Mouse (Mus musculus) heart, embryonic 16.5 days (tissue): Measurements from ENCODE around the gene Hmgb4. TPM values are rescaled to one million over a fixed set of nuclear protein-coding genes. Genes with fewer than 3 reads are reported as not detected.

Experiments
- ATAC-seq: fragments of 200-750 bp; cut with Nextera tagmentation; replicated peaks from 2 replicates; pipeline ENCODE4 v1.8.0; 2017; ENCODE audit warnings: moderate number of reproducible peaks; ENCODE audit not compliant: insufficient read depth, low FRiP score; ENCODE audit errors: extremely low read depth
- H3K27ac ChIP-seq: fragments of 300-500 bp; sonication (generic); 2 replicates; pipeline ENCODE4 v1.5.1; 2014; ENCODE audit warnings: mild to moderate bottlenecking, low read length, control low read depth, moderate library complexity
- H3K27me3 ChIP-seq: fragments of 300-500 bp; sonication (generic); 2 replicates; pipeline ENCODE4 v1.6.1; 2014; ENCODE audit warnings: low read length, mixed read lengths; ENCODE audit not compliant: control insufficient read depth, insufficient read depth
- H3K36me3 ChIP-seq: fragments of 300-500 bp; sonication (generic); 2 replicates; pipeline ENCODE4 v1.6.1; 2014; ENCODE audit not compliant: control insufficient read depth, insufficient read depth
- H3K4me1 ChIP-seq: fragments of 300-500 bp; sonication (generic); 2 replicates; pipeline ENCODE4 v1.6.1; 2014; ENCODE audit warnings: low read length, mixed read lengths; ENCODE audit not compliant: control insufficient read depth, insufficient read depth
- H3K4me2 ChIP-seq: fragments of 300-500 bp; sonication (generic); 2 replicates; pipeline ENCODE4 v1.6.1; 2014; ENCODE audit warnings: low read depth, mild to moderate bottlenecking, control low read depth, low read length
- H3K4me3 ChIP-seq: fragments of 300-500 bp; sonication (generic); 2 replicates; pipeline ENCODE4 v1.5.1; 2014; ENCODE audit warnings: mild to moderate bottlenecking, control low read depth, low read length
- H3K9ac ChIP-seq: fragments of 300-500 bp; sonication (generic); 2 replicates; pipeline ENCODE4 v1.6.1; 2014; ENCODE audit warnings: low read length, control low read depth
- H3K9me3 ChIP-seq: fragments of 300-500 bp; sonication (generic); replicated peaks from 2 replicates; pipeline ENCODE4 v1.6.1; 2016; ENCODE audit warnings: low read length; ENCODE audit not compliant: control insufficient read depth
- WGBS: fragments of 180-500 bp; shearing (Covaris S2); extraction: QIAGEN DNeasy Blood & Tissue Kit; methylation state at CpG from one replicate; pipeline ENCODE4 v1.1.7; 2014; 5-methylcytosine and 5-hydroxymethylcytosine counted together
- polyA plus RNA-seq: library from polyadenylated mRNA; unstranded; fragments of >200 nt; fragmentation: Nextera tagmentation; extraction: Ambion mirVana; gene quantifications from 2 replicates; pipeline ENCODE4 v1.2.1, GENCODE M21; 2015

Hmgb4 gene
- polyA plus RNA-seq: not detected in 2 replicates

DNA sequence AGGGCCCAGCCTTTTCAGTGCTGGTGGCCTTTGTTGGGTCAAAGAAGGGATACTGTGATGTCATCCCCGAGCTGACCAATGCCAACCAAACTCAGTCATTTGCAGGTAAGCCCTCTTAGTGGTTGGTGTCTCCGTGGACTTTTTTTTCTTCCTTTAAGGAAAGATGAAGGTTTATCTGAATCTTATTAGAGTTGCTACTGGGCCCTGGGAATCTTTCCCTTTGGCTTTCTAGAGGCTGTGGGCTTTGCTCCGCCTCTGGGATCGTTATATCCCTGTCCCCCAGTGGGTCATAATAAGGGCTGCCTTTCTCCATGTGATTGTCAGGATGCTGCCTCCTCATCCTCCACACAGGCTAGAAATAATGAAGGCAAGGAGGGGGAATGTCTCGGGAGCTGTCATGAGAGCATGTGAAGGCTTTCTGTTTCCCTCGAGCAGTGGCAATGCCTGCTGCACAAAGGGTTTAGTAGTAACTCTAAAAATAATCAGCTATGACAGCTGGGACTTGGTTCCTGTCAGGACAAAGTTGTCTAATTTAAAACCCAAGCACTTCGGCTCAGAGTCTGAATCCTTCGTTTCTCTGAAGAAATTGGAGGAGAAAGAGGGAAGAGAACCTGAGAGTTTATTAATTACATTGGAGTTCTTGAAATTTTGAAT, at the start of gene Hmgb4:
Gene Hmgb4, minus strand, starts transcription at position 51 of the 654 bp plus-strand sequence.
- Histone ChIP-seq H3K27ac (no peak within 1 kb of the TSS), H3K4me3 (no peak within 1 kb of the TSS), H3K4me1 (no peaks in the 10 kb centered on the region), H3K36me3 (no peaks in the 10 kb centered on the region), H3K9me3 (0 out of 2 replicates have a peak, but pooled peaks cover 2% of the 10 kb centered on the region), H3K27me3 (no peaks in the 10 kb centered on the region), H3K4me2 (no peak within 1 kb of the TSS), H3K9ac (no peak within 1 kb of the TSS)
- ATAC-seq: no peak
- WGBS: 64% methylated on average over 8 of the region's 8 CpGs

DNA sequence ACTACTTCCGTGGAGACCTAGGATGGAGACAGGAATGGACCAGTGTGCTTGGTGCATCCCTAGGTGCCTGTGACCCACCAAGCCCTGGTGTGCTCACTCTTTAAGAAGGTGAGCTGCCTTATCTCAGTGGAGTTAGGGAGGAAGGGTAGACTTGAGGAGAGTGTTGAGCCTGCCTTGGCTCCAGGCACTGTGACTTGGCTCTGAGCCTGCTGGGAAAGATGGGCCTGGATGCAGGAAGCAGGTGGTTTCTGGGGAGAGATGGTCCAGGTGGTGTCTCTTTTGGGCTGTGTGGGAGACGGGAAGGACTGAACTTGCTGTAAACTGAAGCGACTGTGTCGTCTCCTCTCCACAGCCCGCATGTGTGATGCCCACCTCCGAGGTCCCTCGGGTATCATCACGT, 45.3 kb upstream of the Hmgb4 start:
- no peak for ATAC-seq
- Histone ChIP-seq H3K27me3 (no peaks in the 10 kb centered on the region), H3K4me1 (no peaks in the 10 kb centered on the region), H3K9me3 (no peaks in the 10 kb centered on the region), H3K4me2 (no peak overlapping the region), H3K36me3 (no peaks in the 10 kb centered on the region), H3K27ac (no peak overlapping the region), H3K4me3 (no peak overlapping the region), H3K9ac (no peak overlapping the region)
- WGBS: 90% methylated on average over 8 of the region's 8 CpGs

DNA sequence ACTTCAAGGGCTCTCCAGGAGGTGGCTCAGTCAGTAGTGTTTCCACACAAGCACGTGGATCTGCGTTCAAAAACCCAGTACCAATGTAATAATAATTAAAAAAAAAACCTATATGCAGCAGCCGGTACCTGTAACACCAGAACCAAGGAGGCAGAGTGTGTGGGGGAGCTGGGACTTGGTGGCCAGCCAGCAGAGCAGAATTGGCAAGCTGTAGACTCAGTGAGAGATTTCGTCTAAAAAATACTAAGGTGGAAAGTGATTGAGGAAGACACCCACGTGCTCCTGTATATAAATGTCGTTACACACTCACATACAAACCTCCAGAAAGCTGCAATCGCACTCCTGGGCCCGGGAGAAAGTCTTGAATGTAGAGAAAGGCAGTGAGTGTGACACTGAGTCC, 43.3 kb upstream of the Hmgb4 start:
- 70% methylated on average over 8 of the region's 8 CpGs for WGBS
- Histone ChIP-seq H3K27me3 (no peaks in the 10 kb centered on the region), H3K27ac (no peak overlapping the region), H3K4me1 (no peaks in the 10 kb centered on the region), H3K9ac (no peak overlapping the region), H3K36me3 (no peaks in the 10 kb centered on the region), H3K4me2 (no peak overlapping the region), H3K4me3 (no peak overlapping the region), H3K9me3 (no peaks in the 10 kb centered on the region)
- ATAC-seq: no peak

DNA sequence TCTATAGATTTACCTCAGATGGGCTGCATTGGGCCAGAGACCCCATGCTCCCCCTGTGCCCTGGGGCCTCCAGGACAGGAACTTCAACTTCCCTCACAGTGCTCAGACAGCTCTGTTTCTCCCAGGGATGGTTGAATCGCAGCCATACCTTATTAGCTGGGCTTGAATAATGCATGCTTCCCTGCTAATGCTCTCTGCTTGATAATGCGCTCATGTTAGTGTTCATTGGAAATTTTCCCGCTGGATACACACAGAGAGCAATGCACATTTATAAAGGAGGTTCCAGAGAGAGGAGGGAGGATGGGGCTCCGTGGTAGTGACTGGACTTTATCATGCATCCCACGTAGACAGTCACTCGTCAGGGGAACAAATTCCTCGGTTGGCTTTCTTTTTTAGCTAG, 27.3 kb upstream of the Hmgb4 start:
- no peak overlapping the region for H3K4me2 ChIP-seq
- H3K27me3 ChIP-seq: no peaks in the 10 kb centered on the region
- no peak overlapping the region for H3K27ac ChIP-seq
- WGBS: 69% methylated on average over 7 of the region's 7 CpGs
- no peak for ATAC-seq
- no peaks in the 10 kb centered on the region for H3K4me1 ChIP-seq
- H3K9ac ChIP-seq: no peak overlapping the region
- no peaks in the 10 kb centered on the region for H3K36me3 ChIP-seq
- H3K9me3 ChIP-seq: no peaks in the 10 kb centered on the region
- H3K4me3 ChIP-seq: no peak overlapping the region

DNA sequence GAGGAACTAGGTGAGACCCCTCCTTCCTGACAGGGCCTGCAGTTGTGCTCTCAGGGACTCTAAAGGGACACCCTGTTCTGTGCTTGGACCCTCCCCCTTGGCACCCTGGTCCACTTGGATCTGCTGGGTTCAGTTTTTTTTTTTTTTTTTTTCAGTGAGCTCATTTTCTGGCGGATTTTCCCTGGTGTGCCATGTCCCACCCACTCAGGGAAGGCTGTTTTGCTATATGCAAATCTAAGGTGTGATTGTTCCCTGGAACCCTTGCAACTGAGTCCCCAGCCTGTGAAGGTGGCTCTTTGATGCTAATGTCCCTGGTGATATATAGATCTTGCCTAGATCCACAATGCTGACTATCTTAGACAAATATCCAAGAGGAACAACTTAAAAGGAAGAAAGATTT, 24.3 kb upstream of the Hmgb4 start:
- no peak overlapping the region for H3K4me3 ChIP-seq
- H3K27me3 ChIP-seq: no peaks in the 10 kb centered on the region
- ATAC-seq: no peak
- no peaks in the 10 kb centered on the region for H3K4me1 ChIP-seq
- 67% methylated on average over 1 of the region's 1 CpGs for WGBS
- H3K9me3 ChIP-seq: no peaks in the 10 kb centered on the region
- H3K36me3 ChIP-seq: no peaks in the 10 kb centered on the region
- no peak overlapping the region for H3K4me2 ChIP-seq
- H3K27ac ChIP-seq: no peak overlapping the region
- no peak overlapping the region for H3K9ac ChIP-seq

DNA sequence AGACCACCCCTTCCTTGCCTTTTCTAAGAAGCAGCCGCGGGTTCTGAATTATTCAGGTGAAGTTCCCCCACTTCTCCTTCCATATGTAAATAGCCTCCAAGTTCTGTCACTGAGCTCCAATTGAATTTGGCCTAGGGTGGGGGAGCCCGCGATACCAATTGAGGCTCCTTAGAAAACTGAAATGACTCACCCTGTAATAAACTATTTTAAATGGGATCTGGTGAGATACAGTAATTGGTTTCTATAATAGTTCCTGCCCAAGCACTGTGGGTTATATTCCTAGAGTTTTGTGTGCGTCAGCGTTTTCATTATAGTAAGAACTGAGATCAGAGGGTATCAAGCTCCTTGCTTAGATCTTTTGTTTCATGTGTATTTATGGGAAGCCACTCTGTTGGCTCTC, 14.8 kb upstream of the Hmgb4 start:
- no peak overlapping the region for H3K27ac ChIP-seq
- H3K4me3 ChIP-seq: no peak overlapping the region
- H3K27me3 ChIP-seq: peaks cover 5% of the 10 kb centered on the region; the same call in 1 of the 2 replicates
- ATAC-seq: no peak
- H3K9ac ChIP-seq: no peak overlapping the region
- no peak overlapping the region for H3K4me2 ChIP-seq
- H3K4me1 ChIP-seq: peaks cover 6% of the 10 kb centered on the region; the same call in 1 of the 2 replicates
- H3K9me3 ChIP-seq: no peaks in the 10 kb centered on the region
- no peaks in the 10 kb centered on the region for H3K36me3 ChIP-seq
- 75% methylated on average over 6 of the region's 6 CpGs for WGBS

DNA sequence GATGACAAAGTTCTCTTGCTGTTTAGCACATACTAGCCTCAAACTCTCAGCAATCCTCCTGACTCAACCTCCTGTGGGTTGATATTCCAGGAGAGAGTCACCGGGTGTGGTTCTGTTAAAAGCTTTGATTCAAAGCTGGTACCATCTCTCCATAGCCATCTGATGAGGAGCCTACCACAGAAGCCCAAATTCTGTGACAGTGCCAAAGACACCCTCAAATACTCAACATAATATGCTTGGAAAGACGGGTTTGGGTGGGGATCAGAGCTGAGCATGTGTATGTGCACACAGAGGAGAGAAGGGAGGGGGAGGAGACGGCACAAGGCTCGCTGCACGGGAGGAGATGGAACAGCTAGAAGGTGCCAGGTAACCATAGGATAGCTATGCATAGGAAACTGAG, 14.4 kb upstream of the Hmgb4 start:
- peaks cover 6% of the 10 kb centered on the region; the same call in 1 of the 2 replicates for H3K4me1 ChIP-seq
- H3K4me3 ChIP-seq: no peak overlapping the region
- H3K9ac ChIP-seq: no peak overlapping the region
- H3K27ac ChIP-seq: no peak overlapping the region
- WGBS: 82% methylated on average over 5 of the region's 5 CpGs
- no peaks in the 10 kb centered on the region for H3K36me3 ChIP-seq
- ATAC-seq: no peak
- H3K9me3 ChIP-seq: no peaks in the 10 kb centered on the region
- peaks cover 5% of the 10 kb centered on the region; the same call in 1 of the 2 replicates for H3K27me3 ChIP-seq
- H3K4me2 ChIP-seq: no peak overlapping the region

DNA sequence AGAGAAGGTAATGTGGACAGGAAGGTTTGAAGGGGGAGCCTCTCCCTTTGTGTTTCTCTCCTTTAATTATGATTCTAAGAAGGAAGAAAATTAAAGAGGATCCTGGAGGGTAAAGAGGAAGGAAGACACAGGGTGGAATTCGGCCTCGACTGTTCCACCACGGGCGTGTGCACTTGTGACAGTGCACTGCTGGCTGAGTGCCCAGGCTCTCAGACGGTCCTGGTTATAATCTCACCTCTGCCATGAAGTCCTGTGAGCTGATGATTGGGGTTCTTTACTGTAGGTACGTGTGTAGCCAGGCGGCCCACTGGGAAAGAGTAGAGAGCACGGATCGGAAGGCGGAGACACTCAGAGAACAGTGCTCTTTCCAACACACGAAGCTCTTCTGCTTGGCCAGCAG, 12.4 kb upstream of the Hmgb4 start:
- Histone ChIP-seq H3K4me3 (no peak overlapping the region), H3K27ac (no peak overlapping the region), H3K4me1 (peaks cover 3% of the 10 kb centered on the region; the same call in 1 of the 2 replicates), H3K9me3 (no peaks in the 10 kb centered on the region), H3K36me3 (no peaks in the 10 kb centered on the region), H3K9ac (no peak overlapping the region), H3K4me2 (no peak overlapping the region), H3K27me3 (peaks cover 5% of the 10 kb centered on the region; the same call in 1 of the 2 replicates)
- WGBS: 45% methylated on average over 11 of the region's 11 CpGs
- no peak for ATAC-seq

DNA sequence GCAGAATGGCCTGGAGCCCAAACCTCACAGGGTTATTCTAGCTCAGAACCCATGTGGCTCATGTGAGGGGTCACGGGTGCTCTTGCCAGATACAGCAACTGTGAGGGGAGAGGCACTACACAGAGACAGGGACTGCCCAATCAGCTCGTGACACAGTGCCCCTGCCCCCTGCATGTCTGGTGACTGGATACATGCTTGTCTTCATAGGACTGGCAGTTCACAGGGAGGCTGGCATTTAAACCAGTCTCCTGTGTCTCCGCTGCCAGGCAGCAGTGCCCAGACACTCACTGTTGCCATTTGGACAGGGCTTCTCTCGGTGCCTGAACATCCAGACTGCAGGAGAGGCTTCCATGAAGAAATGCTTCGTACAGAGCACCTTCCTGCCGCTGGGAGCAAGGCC, 11.7 kb upstream of the Hmgb4 start:
- no peak overlapping the region for H3K4me3 ChIP-seq
- H3K4me1 ChIP-seq: no peaks in the 10 kb centered on the region; the same call in 1 of the 2 replicates
- ATAC-seq: no peak
- no peak overlapping the region for H3K4me2 ChIP-seq
- peaks cover 5% of the 10 kb centered on the region; the same call in 1 of the 2 replicates for H3K27me3 ChIP-seq
- no peak overlapping the region for H3K9ac ChIP-seq
- H3K27ac ChIP-seq: no peak overlapping the region
- no peaks in the 10 kb centered on the region for H3K9me3 ChIP-seq
- 64% methylated on average over 6 of the region's 6 CpGs for WGBS
- no peaks in the 10 kb centered on the region for H3K36me3 ChIP-seq
